Mouse (Mus musculus) cerebellum, adult 9-10 months (tissue): Measurements from ENCODE around the gene Kif17.

Experiments used
- DNase-seq: peaks from one replicate; pipeline ENCODE4 v3.0.0; 2022

Kif17 gene

DNA sequence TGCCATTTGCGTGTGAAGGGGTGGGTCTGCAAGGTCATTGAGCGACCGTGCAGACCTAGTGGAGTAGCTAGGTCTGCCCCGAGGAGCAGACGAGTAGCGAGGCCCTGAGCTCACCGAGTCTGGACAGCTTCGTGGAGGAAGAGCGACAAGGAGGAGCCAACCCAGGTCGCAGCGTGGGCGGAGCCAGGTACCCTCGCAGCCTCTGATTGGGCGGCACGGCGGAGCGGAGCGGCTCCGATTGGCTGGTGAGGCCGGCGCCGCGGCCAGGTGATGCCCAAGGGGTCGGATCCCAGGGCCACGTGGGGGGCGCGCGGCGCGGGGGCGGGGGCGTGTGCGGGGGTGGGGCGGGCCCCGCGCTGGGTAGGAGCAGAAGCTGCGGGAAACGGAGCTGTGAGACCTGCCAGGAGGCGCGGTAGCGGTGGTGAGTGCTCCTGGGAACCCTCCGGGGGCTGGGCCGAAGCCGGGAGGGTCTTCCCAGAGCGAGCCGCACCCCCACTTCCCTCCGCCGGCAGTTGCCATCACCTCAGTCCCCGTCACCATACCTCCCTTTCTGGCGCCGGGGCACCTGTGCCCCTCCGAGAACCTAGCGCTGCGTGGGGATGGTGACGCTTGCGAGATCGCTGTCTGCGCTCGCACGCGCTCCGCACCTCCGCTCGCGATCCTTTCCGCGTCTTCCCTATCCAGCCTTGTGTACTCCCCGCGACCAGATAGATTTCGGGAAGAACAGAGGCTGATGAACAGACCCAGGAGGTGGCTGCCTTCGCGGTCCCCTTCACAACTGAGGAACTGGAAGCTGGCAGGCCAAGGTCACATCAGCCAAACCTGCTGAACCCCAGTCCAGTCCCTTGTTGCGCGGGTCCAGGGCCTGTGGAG, at the start of gene Kif17, which contains the start of gene Sh2d5:
Gene Kif17 (plus strand): TSS at position 348 of the 873 bp plus-strand sequence.
Gene Sh2d5 (plus strand): TSS at position 316 of the 873 bp plus-strand sequence.
- peak; percentile 94 for DNase-seq

DNA sequence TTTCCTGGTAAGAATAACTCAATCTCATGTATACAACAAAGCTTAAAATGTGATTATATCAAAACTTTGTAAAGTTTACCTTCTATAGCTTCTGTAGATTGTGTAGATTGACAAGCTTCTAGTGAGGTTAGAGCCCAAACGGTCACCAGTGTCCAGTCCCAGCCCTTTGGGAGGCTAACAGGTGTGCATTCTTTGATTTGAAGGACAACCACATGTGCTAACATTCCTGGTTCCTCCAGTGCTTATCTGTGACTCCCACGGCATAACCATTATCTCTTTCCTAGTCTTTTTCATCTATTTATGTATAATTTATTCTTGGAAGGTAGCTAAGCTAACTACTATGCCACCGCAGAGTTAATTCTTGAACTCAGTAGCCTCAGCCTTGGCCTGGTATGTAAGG, 49.5 kb upstream of the Kif17 start:
- DNase-seq: no peak

DNA sequence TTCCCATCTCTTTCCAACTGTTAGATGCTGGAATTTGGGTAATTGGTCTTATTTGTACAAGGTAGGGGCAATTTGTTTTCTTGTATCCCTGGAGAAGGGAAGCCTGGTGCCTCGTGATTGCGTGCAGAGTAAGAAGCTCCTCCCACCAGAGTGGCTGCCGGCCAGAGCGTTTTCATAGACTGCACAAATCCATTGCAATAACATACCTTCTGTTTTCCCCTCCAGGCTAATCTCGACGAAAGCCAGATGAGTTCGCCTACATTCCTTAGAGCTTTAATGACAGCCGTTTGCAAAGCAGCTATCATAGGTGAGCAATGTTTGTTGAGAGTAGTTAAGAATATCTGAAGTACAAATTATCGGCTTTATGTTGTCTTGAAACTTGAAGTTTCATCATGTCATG, 48.5 kb upstream of the Kif17 start:
- no peak for DNase-seq

DNA sequence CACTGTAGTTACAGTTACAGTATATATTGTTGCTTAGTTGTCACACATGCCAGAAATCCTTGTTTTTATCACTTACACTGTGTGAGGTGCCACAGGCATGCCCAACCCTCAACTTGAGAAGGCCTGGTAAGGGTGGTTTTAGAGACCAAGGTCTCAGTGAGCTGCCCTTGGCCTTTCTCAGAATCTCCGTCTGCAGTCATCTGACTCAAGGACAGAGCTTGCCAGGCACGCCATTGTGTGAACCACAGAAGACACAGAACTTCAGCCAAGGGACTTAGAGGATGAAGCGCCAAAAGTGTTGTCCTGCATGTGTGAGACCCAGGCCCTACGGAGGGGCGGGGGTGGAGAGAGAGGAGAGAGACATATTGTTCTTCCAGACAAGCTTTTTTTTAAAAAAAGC, 40.1 kb upstream of the Kif17 start:
- no peak for DNase-seq

DNA sequence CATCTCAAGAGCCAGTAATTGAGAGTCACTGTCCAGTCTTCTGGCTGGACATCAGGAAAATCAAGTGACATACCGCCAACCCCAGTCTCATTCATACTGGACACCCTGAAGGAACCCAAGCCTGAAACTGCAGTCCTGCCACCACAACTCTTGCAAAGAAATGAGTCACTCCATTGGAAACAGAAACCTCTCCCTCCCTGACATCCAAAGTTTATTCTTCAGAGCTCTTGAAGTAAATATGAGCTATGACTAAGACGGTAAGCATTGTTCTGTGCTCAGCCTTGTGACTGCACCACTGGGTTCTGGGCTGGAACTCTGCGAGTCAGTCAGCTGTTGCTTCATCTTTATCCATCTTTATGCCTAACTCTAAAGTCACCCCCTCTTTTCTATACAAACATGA, 36.4 kb upstream of the Kif17 start:
- DNase-seq: no peak

DNA sequence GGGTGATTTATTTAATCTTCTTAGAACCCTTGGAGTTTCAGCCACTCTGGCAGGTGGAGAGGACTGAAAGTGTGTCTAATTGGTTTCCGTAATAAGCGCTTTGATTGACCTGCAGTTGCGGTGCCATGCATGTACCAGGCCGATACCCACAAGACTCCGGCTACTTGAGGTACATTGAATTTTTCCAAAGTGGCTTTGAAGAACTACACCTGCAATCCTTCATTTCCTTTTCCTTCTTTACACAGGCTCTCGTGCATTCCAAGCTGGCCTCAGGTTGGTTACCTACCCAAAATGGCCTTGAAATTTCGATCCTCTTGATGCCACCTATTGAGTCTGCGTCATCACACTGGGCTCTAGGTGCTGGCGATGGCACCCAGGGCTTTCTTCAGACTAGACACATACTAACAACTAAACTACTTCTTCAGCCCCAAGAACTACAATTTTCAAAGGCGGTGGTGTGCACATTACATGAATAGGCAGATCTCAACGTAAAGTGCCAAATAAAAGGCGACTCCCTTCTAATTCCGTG, 34.5 kb upstream of the Kif17 start:
- peak; percentile 46 for DNase-seq

DNA sequence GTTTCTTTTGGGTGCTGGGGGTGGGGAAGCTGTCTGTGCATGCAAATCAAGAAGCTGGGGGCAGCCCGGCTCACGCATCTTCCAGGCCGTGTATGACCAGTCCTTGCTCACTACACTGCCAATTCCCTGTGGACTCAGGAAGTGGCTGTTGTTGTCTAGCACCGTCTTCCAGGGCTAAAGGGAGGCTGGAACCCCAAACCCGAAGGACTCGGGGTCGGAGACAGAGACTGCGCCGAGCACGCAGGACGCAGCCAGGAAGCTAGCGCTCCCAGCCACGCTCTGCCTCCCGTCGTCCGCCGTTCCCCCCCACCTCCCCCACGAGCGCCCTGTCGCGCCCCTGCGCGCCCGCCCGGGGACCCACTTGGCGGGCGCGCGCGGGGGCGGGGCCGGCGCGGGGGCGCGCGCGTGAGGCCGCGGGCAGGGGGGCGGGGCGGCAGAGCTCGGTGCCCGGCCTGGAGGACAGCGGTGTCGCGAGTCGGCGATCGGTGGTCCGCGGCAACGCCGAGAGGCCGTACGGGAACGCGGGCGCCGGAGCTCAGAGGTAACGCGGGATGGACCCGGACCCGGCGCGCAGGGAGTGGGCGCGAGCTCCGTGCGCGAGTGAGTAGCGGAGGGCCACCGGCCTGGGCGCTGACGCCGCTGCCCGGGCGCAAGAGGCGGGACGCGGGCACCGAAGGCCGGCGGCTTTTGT, 33.9 kb upstream of the Kif17 start, which contains the start of gene Hp1bp3:
Gene Hp1bp3 (plus strand): TSS at position 97 of the 691 bp plus-strand sequence.
- peak; percentile 80 for DNase-seq

DNA sequence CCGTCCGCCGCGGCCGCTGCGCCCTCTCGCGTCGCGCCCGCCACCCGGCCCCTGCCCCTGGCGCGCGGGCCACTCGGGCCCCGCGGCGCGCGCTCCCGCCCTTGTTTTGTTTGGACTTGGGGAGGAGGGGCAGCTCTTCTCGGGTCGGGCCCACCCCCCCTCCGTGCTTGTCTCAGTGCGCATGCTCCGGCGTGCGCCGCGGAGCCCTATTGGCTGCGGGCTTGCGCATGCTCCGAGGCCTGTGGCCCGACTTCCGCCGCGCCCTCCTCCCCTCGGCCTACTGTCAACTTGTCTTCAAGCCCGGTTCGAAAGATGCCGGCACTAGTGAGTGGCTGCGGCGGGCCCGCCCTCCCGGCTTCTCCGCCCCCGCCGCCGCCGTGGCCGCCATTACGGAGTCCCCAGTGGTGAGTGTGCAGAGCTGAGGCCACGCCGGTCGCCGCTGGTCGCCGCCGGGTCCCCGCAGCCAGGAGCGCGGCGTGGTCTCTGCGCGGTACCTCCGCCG, 33.3 kb upstream of the Kif17 start:
- peak; percentile 98 for DNase-seq

DNA sequence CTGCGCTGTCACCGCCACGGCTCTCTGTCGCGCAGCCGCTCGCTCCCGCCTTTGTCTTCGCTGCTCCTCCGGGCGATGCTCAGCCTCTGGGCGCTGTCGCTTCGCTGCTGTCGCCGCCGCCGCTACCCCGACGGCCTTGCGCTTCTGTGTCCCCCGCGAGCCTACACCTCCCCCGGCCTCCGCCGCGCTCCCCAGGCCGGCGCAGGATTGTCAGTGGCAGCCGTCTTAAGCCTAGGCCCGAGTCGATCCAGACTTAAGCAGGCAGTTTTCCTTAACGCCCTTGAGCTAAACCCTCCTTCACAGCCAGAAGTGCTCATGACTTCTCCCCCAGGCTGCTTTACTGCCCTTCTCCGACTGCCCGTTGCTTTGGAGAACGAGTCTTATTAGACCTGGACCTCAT, 32.8 kb upstream of the Kif17 start:
- no peak for DNase-seq

DNA sequence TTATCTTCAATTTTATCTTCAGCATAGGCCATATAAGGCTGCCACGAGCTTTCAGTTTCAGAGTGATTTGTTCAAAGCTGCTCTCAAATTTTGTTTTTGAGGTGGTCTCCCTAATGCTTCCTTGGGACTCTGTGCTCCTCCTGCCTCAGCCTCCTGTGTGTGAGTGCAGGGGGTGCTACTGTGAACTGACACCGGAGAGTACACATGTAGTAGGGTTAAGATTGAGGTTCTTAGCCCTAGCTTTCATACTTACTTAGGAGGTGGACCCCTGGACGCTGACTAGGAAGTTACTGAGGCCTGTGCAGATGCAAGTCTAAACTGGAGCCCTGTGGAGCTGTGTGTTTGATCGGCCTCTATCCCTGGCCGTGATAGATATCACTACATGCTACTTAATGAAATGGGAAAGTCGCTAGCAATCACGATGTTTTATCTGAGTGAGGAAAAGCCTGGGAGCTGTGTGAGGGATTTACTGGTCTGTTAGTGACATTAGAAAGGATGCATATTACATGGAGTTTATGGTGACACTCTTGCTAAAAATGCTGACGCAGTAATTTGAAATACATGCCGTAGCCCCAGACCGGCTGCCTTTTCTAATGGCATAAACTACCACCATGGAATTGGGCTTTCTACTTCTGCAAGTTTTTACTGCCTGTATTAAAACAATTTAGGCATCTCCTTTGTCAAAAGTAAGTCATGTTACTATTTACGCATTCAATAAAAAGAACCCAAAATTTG, 32.1 kb upstream of the Kif17 start:
- DNase-seq: peak; percentile 25

DNA sequence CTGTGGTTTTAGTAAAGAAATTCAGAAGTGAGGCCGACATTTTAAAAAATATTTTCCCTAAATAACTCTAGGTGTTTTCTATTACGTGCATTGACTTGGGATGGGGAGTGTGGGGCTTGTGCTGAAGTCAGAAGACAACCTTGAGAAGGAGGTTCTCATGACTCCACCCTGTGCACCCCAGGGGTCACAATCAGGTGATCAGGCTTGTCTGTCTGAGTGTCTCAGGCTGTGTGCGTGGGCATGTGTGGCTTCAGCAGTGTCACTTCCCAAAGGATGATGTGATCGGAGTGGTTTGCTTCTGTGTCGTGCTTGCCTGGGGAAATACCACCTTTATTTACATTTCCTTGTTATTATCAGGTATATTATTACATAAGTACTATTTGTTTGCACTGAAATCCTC, 30.9 kb upstream of the Kif17 start:
- peak; percentile 20 for DNase-seq

DNA sequence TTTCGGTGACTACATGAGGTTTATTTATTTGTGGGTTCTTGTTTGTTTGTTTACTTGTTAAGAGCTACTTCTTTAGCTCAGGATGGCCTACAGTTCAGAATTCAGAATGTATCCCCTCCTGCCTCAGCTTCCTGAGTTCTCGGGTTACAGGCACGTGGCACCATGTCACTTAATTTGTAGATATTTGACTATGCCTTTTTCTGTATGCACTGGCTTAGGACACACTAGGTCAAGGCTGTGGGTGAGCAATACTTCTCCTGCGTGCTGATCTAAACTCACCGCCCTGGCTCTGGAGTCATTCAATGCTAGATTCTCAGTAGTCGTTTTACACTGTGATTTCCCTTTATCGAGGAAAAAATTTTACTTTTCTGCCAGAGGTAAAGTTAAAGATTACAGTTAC, 29.5 kb upstream of the Kif17 start:
- no peak for DNase-seq

DNA sequence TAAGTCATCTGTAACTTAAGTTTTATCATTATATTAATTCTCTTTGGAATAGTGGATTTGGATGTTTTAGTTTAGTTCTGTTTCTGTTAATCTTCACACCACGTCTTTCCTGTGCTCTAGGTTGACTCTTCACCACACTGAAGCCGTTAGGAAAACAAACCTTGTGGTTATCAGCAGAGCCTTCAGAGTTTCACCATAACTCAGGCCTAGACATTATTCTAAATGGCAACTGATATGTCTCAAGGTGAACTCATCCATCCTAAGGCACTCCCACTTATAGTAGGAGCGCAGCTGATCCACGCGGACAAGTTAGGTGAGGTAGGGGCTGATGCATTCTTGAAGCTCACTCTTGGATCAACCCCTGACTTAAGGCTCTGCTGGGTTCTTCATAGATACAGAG, 28.8 kb upstream of the Kif17 start:
- no peak for DNase-seq

DNA sequence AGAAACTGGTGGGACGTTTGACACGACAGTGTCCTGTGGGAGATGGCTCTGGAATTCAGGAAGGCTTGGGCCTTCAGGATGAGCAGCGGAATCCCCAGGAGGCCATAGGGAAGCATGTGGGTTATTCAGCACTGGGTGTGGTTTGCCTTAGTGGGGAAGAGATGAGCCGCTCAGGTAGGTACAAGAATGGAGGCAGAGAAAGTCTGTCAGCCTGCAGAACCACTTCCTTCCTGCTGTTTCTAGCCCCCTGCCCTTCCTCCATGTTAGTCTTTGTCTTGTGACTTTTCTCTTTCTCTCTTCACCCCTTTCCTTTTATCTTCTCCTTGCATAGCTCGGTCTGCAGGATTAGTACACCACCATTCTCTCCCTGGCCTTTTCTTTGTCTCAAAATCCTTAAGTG, 27.8 kb upstream of the Kif17 start:
- DNase-seq: no peak

DNA sequence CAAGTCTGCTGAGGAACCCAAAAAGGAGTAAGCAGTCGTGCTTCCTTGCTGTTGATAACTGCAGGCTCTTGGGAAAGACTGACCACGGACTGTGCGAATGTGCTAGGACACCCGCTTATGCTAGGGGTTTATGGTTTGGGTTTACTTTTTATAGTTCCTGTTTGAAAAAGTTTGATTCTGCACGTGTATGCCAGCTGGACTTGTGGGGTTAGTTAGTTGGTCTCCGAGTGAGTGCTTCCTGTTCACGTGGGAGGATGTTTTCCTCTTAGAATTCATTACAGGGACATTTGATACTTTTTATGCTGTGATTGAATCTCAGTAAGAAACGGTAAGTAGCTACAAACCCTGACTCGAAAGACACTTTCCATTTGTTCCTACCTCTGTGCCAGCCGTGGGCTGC, 26.6 kb upstream of the Kif17 start:
- DNase-seq: no peak

DNA sequence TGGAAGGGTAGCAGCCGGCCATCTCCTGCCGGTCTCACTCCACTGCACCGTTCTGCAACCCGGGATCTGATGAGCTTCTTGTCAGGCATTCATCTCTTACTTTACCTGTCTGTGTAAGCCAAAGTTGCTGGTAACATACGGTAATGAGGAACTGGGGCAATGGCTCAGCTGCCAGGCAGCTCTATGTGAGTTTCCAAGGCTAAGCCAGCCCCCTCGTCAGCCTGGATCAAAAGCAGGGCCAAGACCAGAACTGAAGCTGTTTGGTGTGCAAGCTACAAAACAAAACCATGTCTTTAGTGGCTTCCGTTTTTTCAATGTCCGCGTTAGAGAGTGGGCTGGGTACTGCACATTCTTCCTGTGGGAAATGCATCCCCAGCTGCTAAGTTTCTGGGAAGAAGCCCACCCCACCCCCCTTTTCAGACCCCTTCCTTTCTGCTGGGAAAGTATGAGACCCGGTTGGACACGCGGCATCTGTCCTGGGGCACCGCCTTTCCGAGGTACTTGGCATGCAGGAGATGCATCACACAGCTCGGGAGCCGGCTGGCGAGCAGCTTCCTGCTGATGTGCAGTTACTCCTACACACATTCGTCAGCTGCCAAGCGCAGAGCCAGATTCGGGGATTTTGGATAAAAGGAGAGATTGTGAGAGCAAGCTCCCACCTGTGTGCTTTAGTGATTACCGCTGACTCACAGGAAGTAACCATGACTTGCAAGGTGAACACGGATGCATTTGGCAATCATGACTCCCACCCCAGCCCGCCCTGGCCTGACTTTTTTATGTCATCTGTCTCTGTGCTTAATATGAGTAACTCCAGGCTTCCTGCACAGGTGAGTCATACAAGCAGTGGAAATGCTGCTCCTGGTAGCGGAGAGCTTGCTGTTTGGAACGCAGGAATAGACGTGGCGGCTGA, 3.2 kb upstream of the Kif17 start:
- DNase-seq: no peak

DNA sequence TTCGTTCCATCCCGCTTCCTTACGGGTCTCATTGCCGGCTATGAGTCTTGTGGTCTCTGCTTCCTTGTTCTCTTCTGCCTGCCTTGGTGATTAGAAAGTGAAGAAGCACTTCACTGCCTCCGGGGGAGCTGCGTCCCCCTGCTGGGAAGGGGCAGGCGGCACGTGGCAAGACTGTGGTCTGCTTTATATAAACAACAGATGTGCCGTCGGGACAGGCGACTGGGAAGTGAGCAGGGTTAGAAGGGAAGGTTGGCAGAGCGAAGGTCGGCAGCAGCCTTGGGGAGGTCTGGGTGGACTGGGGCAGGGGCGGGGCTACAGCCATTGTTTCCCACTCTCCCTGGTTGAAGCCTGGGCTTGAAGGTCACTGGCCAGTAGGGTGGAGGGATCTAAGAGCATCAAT, 1.6 kb downstream of the Kif17 start:
- no peak for DNase-seq

DNA sequence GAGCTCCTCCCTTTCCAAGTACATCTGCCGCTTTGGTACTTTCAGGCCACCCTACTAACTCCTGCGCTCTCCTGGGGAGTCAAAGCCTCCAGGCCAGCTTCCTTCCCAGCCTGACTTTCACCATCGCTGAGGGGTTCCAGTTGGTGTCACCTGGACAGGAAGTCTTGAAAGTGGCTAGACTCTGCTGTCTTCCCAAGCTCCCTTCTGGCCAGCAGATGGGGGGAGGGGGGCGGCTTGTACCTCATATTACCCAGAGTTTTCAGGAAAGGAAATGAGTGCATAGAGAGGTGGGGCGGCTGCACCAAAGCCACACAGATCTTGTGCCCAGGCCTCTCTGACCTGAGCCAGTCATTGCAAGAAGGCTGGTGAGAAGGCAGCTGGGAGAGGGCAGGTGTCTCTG, 2.0 kb downstream of the Kif17 start:
- no peak for DNase-seq

DNA sequence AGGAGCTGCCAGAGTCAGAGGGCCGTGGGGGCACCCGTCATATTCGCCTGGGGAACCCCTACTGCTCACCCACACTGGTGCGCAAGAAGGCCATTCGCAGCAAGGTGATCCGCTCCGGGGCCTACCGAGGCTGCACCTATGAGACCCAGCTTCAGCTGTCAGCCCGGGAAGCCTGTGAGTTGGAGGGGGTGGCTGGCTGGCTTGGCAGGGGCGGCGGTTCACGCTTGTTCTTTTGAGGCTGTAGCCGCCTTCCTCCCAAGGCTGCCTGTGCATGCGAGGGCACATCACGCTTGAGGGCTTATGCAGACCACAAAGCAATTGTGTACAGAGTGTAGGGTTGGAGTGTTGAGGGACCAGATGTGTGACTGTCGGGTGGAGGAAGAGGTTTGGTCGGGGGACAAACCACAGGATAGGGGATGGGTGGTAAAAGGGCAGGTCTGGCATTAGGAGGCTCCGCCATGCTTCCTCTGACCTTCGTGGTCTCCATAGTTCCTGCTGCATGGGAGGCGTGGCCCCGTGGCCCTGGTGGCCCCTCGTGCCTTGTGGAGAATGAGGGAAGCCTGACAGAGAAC, 7.0 kb downstream of the Kif17 start:
- no peak for DNase-seq

DNA sequence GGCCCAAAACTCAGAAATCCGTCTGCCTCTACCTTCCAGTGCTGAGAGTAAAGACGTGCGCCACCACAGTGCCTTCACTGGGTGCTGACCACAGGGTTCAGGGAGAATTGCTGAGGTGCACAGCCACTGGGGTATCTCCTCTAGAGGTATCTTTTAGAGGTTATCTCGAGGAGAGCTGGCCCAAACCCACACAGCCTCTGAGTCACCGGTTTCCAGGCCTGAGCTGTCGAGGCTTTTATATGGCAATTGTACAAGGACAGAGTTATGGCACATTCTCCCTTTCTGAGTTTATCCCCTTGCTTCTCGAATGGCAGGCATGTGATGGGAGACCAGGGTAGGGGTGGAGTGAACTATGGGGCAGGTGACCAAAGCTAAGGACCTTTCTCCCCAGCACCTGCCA, 8.4 kb downstream of the Kif17 start:
- DNase-seq: no peak

DNA sequence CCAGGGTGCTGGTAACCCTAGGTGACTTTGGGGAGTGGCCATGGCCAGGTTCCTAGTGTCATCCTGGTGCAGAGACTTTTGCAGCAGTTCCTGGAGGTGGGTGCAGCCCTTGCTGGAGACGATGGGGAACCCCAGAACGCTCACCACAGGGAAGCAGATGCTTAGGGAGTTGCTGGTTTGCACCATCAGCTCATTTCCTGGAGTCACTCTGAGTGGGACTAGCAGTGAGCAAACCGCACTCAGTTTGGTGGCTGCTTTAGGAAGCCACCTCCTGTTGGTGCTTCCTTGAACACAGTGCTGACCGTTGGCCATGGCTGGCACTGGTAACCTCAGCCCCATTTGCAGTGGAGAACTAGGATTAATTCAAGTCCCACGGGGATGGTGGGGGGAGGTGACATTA, 9.2 kb downstream of the Kif17 start:
- DNase-seq: no peak
